Mouse (Mus musculus): ENCODE measurements around the gene Rsbn1l.
A peak's percentile ranks its signal among the peaks of the same experiment; 100 is the strongest.

Rsbn1l gene

GRCm38 (mm10) chr5:20956298-20956697 is at the start of gene Rsbn1l:
TSS of gene Rsbn1l (minus strand) at chr5:20956398.
- DNase-seq (ENCODE audit: low read depth, low spot score) = no peak

GRCm38 (mm10) chr5:21002723-21003122 is 46.5 kb upstream of the Rsbn1l start:
- no peak for DNase-seq (ENCODE audit: low read depth, low spot score)

- no peak for DNase-seq (ENCODE audit: low read depth, low spot score)
Observed at GRCm38 (mm10) chr5:21001622-21002315, 45.6 kb upstream of the Rsbn1l start.

- no peak for DNase-seq (ENCODE audit: low read depth, low spot score)
Observed at GRCm38 (mm10) chr5:20998427-20998826, 42.2 kb upstream of the Rsbn1l start.

- no peak for DNase-seq (ENCODE audit: low read depth, low spot score)
Observed at GRCm38 (mm10) chr5:20997555-20997954, 41.4 kb upstream of the Rsbn1l start.

- no peak for DNase-seq (ENCODE audit: low read depth, low spot score)
Observed at GRCm38 (mm10) chr5:20990062-20990809, 34.0 kb upstream of the Rsbn1l start.

GRCm38 (mm10) chr5:20986271-20986670 is 30.1 kb upstream of the Rsbn1l start:
- DNase-seq (ENCODE audit: low read depth, low spot score) = no peak

GRCm38 (mm10) chr5:20983505-20983904 is 27.3 kb upstream of the Rsbn1l start:
- no peak for DNase-seq (ENCODE audit: low read depth, low spot score)

GRCm38 (mm10) chr5:20974690-20975089 is 18.5 kb upstream of the Rsbn1l start:
- no peak for DNase-seq (ENCODE audit: low read depth, low spot score)

GRCm38 (mm10) chr5:20973999-20974398 is 17.8 kb upstream of the Rsbn1l start:
- no peak for DNase-seq (ENCODE audit: low read depth, low spot score)

GRCm38 (mm10) chr5:20973069-20973468 is 16.9 kb upstream of the Rsbn1l start:
- peak; percentile 63 for DNase-seq (ENCODE audit: low read depth, low spot score)

GRCm38 (mm10) chr5:20968963-20969362 is 12.8 kb upstream of the Rsbn1l start:
- DNase-seq (ENCODE audit: low read depth, low spot score) = peak; percentile 91

- DNase-seq (ENCODE audit: low read depth, low spot score) = peak; percentile 73
Observed at GRCm38 (mm10) chr5:20968493-20968892, 12.3 kb upstream of the Rsbn1l start.

- peak; percentile 90 for DNase-seq (ENCODE audit: low read depth, low spot score)
Observed at GRCm38 (mm10) chr5:20967942-20968341, 11.7 kb upstream of the Rsbn1l start.

- DNase-seq (ENCODE audit: low read depth, low spot score) = no peak
Observed at GRCm38 (mm10) chr5:20964446-20964845, 8.2 kb upstream of the Rsbn1l start.

GRCm38 (mm10) chr5:20963295-20963694 is 7.1 kb upstream of the Rsbn1l start:
- no peak for DNase-seq (ENCODE audit: low read depth, low spot score)

- no peak for DNase-seq (ENCODE audit: low read depth, low spot score)
Observed at GRCm38 (mm10) chr5:20960927-20961326, 4.7 kb upstream of the Rsbn1l start.

GRCm38 (mm10) chr5:20955114-20955835 is 923 bp downstream of the Rsbn1l start:
- DNase-seq (ENCODE audit: low read depth, low spot score) = peak; percentile 85

- peak; percentile 62 for DNase-seq (ENCODE audit: low read depth, low spot score)
Observed at GRCm38 (mm10) chr5:20952337-20952925, 3.8 kb downstream of the Rsbn1l start.

GRCm38 (mm10) chr5:20951666-20952281 is 4.4 kb downstream of the Rsbn1l start:
- peak; percentile 97 for DNase-seq (ENCODE audit: low read depth, low spot score)

GRCm38 (mm10) chr5:20950855-20951650 is 5.1 kb downstream of the Rsbn1l start:
- peak; percentile 77 for DNase-seq (ENCODE audit: low read depth, low spot score)

Data from A20 (cell line).